Mouse (Mus musculus): ENCODE data around the gene Cdc14b.

GRCm38 (mm10) chr13:64150121-64150520, 125.0 kb downstream of the Cdc14b start:
- TF ChIP-seq CTCF (IDR thresholded peaks at IDR 0.05; ENCODE audit: extremely low read depth, insufficient read length, insufficient replicate concordance, low read depth, low read length) (no peak), POLR2A (IDR thresholded peaks at IDR 0.05; ENCODE audit: low read depth, low read length) (no peak)
